Mouse (Mus musculus) kidney, embryonic 16.5 days (tissue): ENCODE data around the gene Insm2. TPM values are rescaled to one million over a fixed set of nuclear protein-coding genes. Genes with fewer than 3 reads are reported as not detected.
A peak's percentile ranks its signal among the peaks of the same experiment; 100 is the strongest.
"Not testable (repeated sequence)": the region's sequence is repeated elsewhere in the genome, so short reads cannot be mapped to it uniquely, and the experiment has no call there.

ENCODE experiments used
- ATAC-seq: fragments of 200-750 bp; cut with Nextera tagmentation; 2 replicates; pipeline ENCODE4 v1.8.0; 2017; ENCODE audit warnings: moderate TSS enrichment; ENCODE audit not compliant: low FRiP score, low TSS enrichment
- H3K27ac ChIP-seq: fragments of 300-500 bp; sonication (generic); 2 replicates; pipeline ENCODE4 v1.5.1; 2014; ENCODE audit warnings: low read length
- H3K27me3 ChIP-seq: fragments of 300-500 bp; sonication (generic); 2 replicates; pipeline ENCODE4 v1.6.1; 2014; ENCODE audit warnings: low read length, control low read depth, mixed read lengths; ENCODE audit not compliant: insufficient read depth
- H3K36me3 ChIP-seq: fragments of 300-500 bp; sonication (generic); 2 replicates; pipeline ENCODE4 v1.6.1; 2014; ENCODE audit warnings: low read length, control low read depth, mixed read lengths; ENCODE audit not compliant: insufficient read depth
- H3K4me1 ChIP-seq: fragments of 300-500 bp; sonication (generic); 2 replicates; pipeline ENCODE4 v1.6.1; 2014; ENCODE audit warnings: low read length, control low read depth, mixed read lengths; ENCODE audit not compliant: insufficient read depth
- H3K4me2 ChIP-seq: fragments of 300-500 bp; sonication (generic); replicated peaks from 2 replicates; pipeline ENCODE4 v1.6.1; 2014; ENCODE audit warnings: low read depth, low read length
- H3K4me3 ChIP-seq: fragments of 300-500 bp; sonication (generic); 2 replicates; pipeline ENCODE4 v1.5.1; 2014; ENCODE audit warnings: mild to moderate bottlenecking, low read length
- H3K9ac ChIP-seq: fragments of 300-500 bp; sonication (generic); replicated peaks from 2 replicates; pipeline ENCODE4 v1.6.1; 2014; ENCODE audit warnings: low read length
- H3K9me3 ChIP-seq: fragments of 300-500 bp; sonication (generic); 2 replicates; pipeline ENCODE4 v1.6.1; 2016; ENCODE audit warnings: low read length, control low read depth
- WGBS: fragments of 180-500 bp; shearing (Covaris S2); extraction: QIAGEN DNeasy Blood & Tissue Kit; methylation state at CpG from one replicate; pipeline ENCODE4 v1.1.7; 2014; 5-methylcytosine and 5-hydroxymethylcytosine counted together
- polyA plus RNA-seq: library from polyadenylated mRNA; unstranded; fragments of >200 nt; fragmentation: Nextera tagmentation; extraction: Ambion mirVana; gene quantifications from 2 replicates; pipeline ENCODE4 v1.2.1, GENCODE M21; 2015

Gene Insm2
- polyA plus RNA-seq, 1 experiment from 2014 or later: 0.26 TPM

GRCm38 (mm10) chr12:55566837-55567236 lies 32.4 kb upstream of the Insm2 start:
- WGBS: 86% methylated on average over 5 of the region's 5 CpGs
- Histone ChIP-seq H3K9ac (no peak overlapping the region), H3K27ac (no peak overlapping the region), H3K4me1 (no peaks in the 10 kb centered on the region), H3K27me3 (no peaks in the 10 kb centered on the region), H3K4me3 (no peak overlapping the region), H3K4me2 (no peak overlapping the region), H3K9me3 (no peaks in the 10 kb centered on the region; the same call in 1 of the 2 replicates), H3K36me3 (no peaks in the 10 kb centered on the region)
- ATAC-seq: no peak

GRCm38 (mm10) chr12:55568466-55568865 lies 30.8 kb upstream of the Insm2 start:
- H3K4me1 ChIP-seq: no peaks in the 10 kb centered on the region
- WGBS: 90% methylated on average over 3 of the region's 3 CpGs
- no peak overlapping the region for H3K4me3 ChIP-seq
- no peak overlapping the region for H3K27ac ChIP-seq
- H3K9ac ChIP-seq: no peak overlapping the region
- no peak for ATAC-seq
- H3K27me3 ChIP-seq: no peaks in the 10 kb centered on the region
- no peaks in the 10 kb centered on the region for H3K36me3 ChIP-seq
- no peak overlapping the region for H3K4me2 ChIP-seq
- H3K9me3 ChIP-seq: no peaks in the 10 kb centered on the region; the same call in 1 of the 2 replicates

GRCm38 (mm10) chr12:55569676-55570075 lies 29.6 kb upstream of the Insm2 start:
- no peaks in the 10 kb centered on the region for H3K27me3 ChIP-seq
- WGBS: 36% methylated on average over 6 of the region's 6 CpGs
- H3K36me3 ChIP-seq: no peaks in the 10 kb centered on the region
- H3K27ac ChIP-seq: no peak overlapping the region
- no peak overlapping the region for H3K4me3 ChIP-seq
- no peaks in the 10 kb centered on the region; the same call in 1 of the 2 replicates for H3K9me3 ChIP-seq
- ATAC-seq: no peak
- H3K4me2 ChIP-seq: no peak overlapping the region
- H3K4me1 ChIP-seq: no peaks in the 10 kb centered on the region
- no peak overlapping the region for H3K9ac ChIP-seq

GRCm38 (mm10) chr12:55570646-55571045 lies 28.6 kb upstream of the Insm2 start:
- no peaks in the 10 kb centered on the region; the same call in 1 of the 2 replicates for H3K9me3 ChIP-seq
- no peak overlapping the region for H3K4me2 ChIP-seq
- H3K4me3 ChIP-seq: no peak overlapping the region
- H3K9ac ChIP-seq: no peak overlapping the region
- no peaks in the 10 kb centered on the region for H3K4me1 ChIP-seq
- no peak overlapping the region for H3K27ac ChIP-seq
- ATAC-seq: no peak
- H3K27me3 ChIP-seq: no peaks in the 10 kb centered on the region
- no peaks in the 10 kb centered on the region for H3K36me3 ChIP-seq
- WGBS: 86% methylated on average over 9 of the region's 9 CpGs

GRCm38 (mm10) chr12:55571181-55571580 lies 28.0 kb upstream of the Insm2 start:
- no peak overlapping the region for H3K9ac ChIP-seq

GRCm38 (mm10) chr12:55571661-55572060 lies 27.6 kb upstream of the Insm2 start:
- Histone ChIP-seq H3K9me3 (no peaks in the 10 kb centered on the region; the same call in 1 of the 2 replicates), H3K27ac (no peak overlapping the region), H3K4me3 (no peak overlapping the region), H3K4me2 (no peak overlapping the region), H3K27me3 (no peaks in the 10 kb centered on the region), H3K4me1 (no peaks in the 10 kb centered on the region), H3K36me3 (no peaks in the 10 kb centered on the region), H3K9ac (no peak overlapping the region)
- WGBS: 75% methylated on average over 10 of the region's 10 CpGs
- ATAC-seq: no peak

More at GRCm38 (mm10) chr12:55571181-55571580, 28.0 kb upstream of the Insm2 start:
- no peaks in the 10 kb centered on the region for H3K36me3 ChIP-seq
- no peak overlapping the region for H3K27ac ChIP-seq
- H3K27me3 ChIP-seq: no peaks in the 10 kb centered on the region
- no peak for ATAC-seq
- 83% methylated on average over 11 of the region's 11 CpGs for WGBS
- no peaks in the 10 kb centered on the region; the same call in 1 of the 2 replicates for H3K9me3 ChIP-seq
- H3K4me1 ChIP-seq: no peaks in the 10 kb centered on the region
- no peak overlapping the region for H3K4me2 ChIP-seq
- H3K4me3 ChIP-seq: no peak overlapping the region

GRCm38 (mm10) chr12:55573089-55573488 lies 26.1 kb upstream of the Insm2 start:
- H3K27me3 ChIP-seq: no peaks in the 10 kb centered on the region

GRCm38 (mm10) chr12:55573794-55574193 lies 25.4 kb upstream of the Insm2 start:
- Histone ChIP-seq H3K9me3 (no peaks in the 10 kb centered on the region; the same call in 1 of the 2 replicates), H3K27me3 (no peaks in the 10 kb centered on the region), H3K4me1 (no peaks in the 10 kb centered on the region), H3K27ac (no peak overlapping the region), H3K9ac (no peak overlapping the region), H3K36me3 (no peaks in the 10 kb centered on the region), H3K4me3 (no peak overlapping the region), H3K4me2 (no peak overlapping the region)
- 8% methylated on average over 6 of the region's 6 CpGs for WGBS
- no peak for ATAC-seq

More at GRCm38 (mm10) chr12:55573089-55573488, 26.1 kb upstream of the Insm2 start:
- Histone ChIP-seq H3K4me1 (no peaks in the 10 kb centered on the region), H3K4me2 (no peak overlapping the region), H3K9ac (no peak overlapping the region), H3K36me3 (no peaks in the 10 kb centered on the region), H3K9me3 (no peaks in the 10 kb centered on the region; the same call in 1 of the 2 replicates), H3K4me3 (no peak overlapping the region), H3K27ac (no peak overlapping the region)
- no peak for ATAC-seq

GRCm38 (mm10) chr12:55586936-55587335 lies 12.3 kb upstream of the Insm2 start:
- not testable (repeated sequence) for H3K4me3 ChIP-seq, H3K27me3 ChIP-seq, H3K9ac ChIP-seq, H3K4me1 ChIP-seq, H3K36me3 ChIP-seq, H3K4me2 ChIP-seq, H3K9me3 ChIP-seq, ATAC-seq, H3K27ac ChIP-seq
- 61% methylated on average over 9 of the region's 9 CpGs for WGBS

GRCm38 (mm10) chr12:55598537-55598886 lies 715 bp upstream of the Insm2 start:
- WGBS: 7% methylated on average over 7 of the region's 7 CpGs
- ATAC-seq: no peak
- H3K27ac ChIP-seq: no peak overlapping the region
- H3K4me1 ChIP-seq: peaks cover 23% of the 10 kb centered on the region
- H3K36me3 ChIP-seq: peaks cover 2% of the 10 kb centered on the region; the same call in 1 of the 2 replicates
- peak overlapping the region; percentile 50 for H3K4me3 ChIP-seq
- H3K9me3 ChIP-seq: no peaks in the 10 kb centered on the region
- no peak overlapping the region for H3K9ac ChIP-seq
- peak overlapping the region; percentile 78 for H3K4me2 ChIP-seq
- H3K27me3 ChIP-seq: peaks cover 47% of the 10 kb centered on the region
